Mouse (Mus musculus): ENCODE measurements at regions not wholly inside any gene's neighbourhood (a gene's known extent, or its start where the extent isn't known, plus 50 kb on each side); places are given as distances from the start of the nearest gene placed in this dataset.
"Not testable (repeated sequence)": the region's sequence is repeated elsewhere in the genome, so short reads cannot be mapped to it uniquely, and the experiment has no call there.

GRCm38 (mm10) chr13:39566491-39566890, 605.8 kb upstream of the Slc35b3 start:
- DNase-seq (ENCODE audit: low read depth) = no peak

GRCm38 (mm10) chr13:39537724-39538440, 577.2 kb upstream of the Slc35b3 start:
- no peak for DNase-seq (ENCODE audit: low read depth)

GRCm38 (mm10) chr13:39526469-39526868, 565.8 kb upstream of the Slc35b3 start:
- DNase-seq (ENCODE audit: low read depth) = peak; percentile 8

DNA sequence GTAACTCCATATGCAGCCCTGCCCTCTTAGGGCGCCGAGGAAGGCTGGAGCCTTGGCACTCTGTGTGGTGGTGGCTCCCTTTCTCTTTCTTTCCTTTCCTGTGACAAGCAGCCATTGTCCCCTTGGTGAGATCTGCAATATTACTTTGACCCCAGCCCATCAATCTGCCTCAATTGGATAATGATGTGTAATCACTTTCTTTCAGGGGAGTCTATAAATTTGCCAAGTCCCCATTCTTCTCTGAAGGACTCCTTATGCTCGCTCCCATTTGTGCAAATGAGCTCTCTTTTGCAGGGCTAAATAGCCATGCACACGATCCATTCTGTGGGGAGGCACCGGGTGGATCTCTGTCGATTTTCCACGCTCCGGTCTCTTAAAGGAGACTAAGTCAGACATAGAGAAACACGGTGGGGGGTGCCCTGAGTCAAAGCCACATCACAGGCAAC, 563.2 kb upstream of the Slc35b3 start:
- DNase-seq (ENCODE audit: low read depth) = no peak

DNA sequence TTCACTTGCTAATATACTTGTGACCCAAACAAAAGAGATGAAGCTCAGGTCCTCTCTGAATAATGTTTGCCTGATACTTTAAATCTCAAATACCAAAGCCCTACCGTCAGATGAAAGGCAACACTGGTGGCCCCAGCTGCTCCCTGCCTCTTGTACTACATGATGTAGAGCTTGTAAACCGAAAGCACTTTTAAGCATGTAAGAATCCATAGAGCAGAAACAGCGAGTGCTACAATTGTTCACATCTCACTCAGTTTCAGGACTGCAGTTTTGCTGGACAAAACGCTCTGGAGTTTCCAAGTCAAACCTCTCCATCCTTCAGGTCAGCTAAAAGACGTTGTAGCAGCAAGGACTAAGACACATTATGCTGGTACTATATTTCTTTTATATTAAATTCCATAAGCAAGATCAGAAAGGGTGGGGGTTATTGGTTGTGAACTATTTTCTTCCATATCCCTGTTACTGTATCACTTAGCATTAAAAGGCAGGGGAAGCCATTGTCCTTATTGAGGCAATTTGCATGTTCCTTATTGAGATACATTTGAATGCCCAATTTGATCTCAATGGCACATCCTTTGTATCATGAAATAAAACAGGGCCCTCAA, 562.7 kb upstream of the Slc35b3 start:
- DNase-seq (ENCODE audit: low read depth) = no peak

DNA sequence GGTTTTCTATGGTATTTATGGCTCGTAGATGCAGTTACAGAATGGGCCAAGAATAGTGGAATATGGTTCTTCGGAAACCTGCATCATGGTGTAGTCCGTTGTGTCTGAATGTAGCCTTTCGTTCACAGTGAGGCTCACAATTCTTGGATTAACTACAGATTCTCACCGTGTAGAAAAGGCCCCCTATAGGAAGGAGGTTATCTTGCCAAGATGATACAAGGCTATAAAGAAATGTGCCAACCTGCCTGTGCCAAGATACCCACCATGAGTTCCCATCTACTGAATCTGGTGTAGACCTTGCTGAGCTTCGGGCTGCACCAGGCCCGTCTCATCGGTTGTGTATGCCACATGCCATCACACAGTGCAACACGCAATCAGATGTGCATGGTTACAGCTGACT, 560.2 kb upstream of the Slc35b3 start:
- no peak for DNase-seq (ENCODE audit: low read depth)

- no peak for DNase-seq (ENCODE audit: low read depth)
Observed at GRCm38 (mm10) chr13:39516106-39516505, 555.4 kb upstream of the Slc35b3 start.

- DNase-seq (ENCODE audit: low read depth) = no peak
Observed at GRCm38 (mm10) chr13:39489806-39490205, 529.1 kb upstream of the Slc35b3 start.

GRCm38 (mm10) chr13:39472621-39473020, 511.9 kb upstream of the Slc35b3 start:
- no peak for DNase-seq (ENCODE audit: low read depth)

DNA sequence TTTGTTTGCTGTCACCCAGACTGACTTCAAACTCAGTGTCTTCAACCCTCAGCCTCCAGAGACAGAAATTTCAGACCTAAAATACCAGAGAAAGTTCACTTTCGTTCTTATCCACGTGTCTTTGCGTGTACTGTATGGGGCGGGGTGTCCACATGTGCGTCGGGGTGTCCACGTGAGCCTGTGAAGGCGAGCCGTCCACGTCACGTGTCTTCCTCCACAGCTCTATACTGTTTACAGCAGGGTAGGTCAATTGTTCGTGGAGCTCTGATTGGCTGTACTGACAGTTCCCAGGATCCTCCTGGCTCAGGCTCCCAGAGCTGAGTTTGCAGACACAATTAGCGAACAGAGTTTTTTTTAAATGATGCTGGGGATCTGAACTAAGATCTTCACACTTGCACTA, 481.1 kb upstream of the Slc35b3 start:
- no peak for DNase-seq (ENCODE audit: low read depth)

DNA sequence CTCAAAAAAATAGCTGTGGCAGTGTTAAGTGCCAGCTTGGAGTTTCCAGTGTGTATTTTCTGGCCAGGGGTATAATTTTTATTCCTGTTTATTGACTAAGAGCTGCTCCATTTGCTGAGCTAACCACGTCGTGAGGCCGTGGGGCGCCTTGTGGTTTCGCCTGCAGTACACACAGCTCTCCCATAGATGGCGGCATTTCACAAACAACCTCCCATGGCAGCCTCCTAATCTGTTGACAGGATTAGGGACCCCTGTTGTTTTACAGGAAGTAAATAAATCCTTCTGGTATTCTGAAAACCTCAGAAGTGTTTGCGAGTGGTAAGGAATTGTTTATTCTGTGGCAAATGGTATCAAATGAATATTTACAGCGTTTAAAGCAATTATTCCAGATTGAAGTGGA, 480.2 kb upstream of the Slc35b3 start:
- DNase-seq (ENCODE audit: low read depth) = peak; percentile 75

DNA sequence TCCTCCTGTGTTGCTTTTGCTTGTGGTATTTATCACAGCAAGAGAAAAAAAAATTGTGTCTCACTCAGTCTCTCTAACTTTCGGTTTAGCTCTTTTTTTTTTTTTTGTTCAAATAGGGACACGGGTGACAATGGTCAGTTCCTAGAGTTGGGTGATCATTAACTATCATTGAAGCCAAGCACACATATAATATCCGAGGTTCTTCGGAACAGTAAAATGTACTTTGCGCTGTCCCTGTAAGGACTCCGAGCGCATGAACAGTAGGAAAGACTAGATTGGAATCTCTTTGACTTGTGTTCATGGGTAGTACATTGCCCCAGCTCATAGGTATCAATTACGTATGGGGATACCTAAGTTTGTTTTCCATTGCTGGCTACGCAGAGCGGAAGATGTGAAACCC, 479.7 kb upstream of the Slc35b3 start:
- DNase-seq (ENCODE audit: low read depth) = no peak

DNA sequence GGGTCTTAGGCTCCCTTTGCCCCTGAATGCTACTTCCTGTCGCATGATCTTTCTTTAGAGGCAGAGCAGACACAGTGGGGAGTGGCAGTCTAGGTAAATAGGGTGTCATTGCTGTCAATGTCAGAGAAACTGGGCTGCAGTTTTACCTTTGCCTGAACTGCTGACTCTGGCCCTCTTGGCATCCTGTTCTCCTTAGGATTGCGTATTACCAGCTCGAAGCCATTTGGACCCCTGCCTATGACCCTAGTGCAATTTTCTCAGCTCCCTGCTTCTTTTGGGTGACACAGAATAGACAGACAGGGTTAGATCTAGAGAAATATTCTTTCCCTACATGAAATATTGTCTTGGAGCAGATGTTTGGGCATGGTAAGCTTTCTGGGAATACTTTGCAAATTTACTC, 467.3 kb upstream of the Slc35b3 start:
- DNase-seq (ENCODE audit: low read depth) = no peak

GRCm38 (mm10) chr13:39425944-39426343, 465.3 kb upstream of the Slc35b3 start:
- no peak for DNase-seq (ENCODE audit: low read depth)

- peak; percentile 2 for DNase-seq (ENCODE audit: low read depth)
Observed at GRCm38 (mm10) chr13:39418127-39418526, 457.5 kb upstream of the Slc35b3 start.

GRCm38 (mm10) chr13:39411471-39412251, 451.0 kb upstream of the Slc35b3 start:
- no peak for DNase-seq (ENCODE audit: low read depth)

DNA sequence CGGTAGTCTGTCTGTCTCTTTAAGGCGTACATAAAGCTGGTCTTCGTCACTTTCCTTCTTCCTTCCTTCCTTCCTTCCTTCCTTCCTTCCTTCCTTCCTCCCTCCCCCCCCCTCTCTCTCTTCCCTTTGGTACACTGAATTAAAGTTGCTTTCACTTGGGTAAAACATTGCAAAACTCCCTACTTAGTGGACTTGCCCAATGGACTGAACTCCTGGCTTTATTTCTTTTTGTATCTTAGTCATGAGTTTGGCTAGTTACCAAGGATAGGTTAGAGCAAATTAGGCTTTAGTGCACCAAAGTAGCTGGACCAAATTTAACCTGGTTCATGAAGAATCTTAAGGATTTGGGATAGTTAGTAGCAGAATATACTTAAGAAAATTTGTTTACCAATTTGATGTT, 431.9 kb upstream of the Slc35b3 start:
- DNase-seq (ENCODE audit: low read depth) = peak; percentile 3

DNA sequence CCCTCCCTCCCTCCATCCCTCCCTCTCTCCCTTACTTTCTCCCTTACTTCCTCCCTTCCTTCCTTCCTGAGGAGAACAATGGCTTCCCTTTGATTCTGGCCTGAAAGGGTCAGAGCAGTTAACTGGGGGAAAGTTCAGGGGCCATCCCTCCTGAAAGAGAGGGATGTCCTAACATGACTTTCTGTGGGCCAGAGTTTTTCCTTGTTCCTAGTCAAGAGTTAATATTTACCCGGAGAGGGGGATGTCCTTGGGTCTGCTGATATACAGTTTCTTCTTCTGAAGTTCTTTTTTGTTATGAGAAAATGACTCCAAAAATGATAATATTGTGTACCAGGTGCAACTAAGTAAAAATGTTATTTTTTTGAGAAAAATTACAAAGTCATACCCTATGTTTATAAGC, 431.5 kb upstream of the Slc35b3 start:
- not testable (repeated sequence) for DNase-seq (ENCODE audit: low read depth)

DNA sequence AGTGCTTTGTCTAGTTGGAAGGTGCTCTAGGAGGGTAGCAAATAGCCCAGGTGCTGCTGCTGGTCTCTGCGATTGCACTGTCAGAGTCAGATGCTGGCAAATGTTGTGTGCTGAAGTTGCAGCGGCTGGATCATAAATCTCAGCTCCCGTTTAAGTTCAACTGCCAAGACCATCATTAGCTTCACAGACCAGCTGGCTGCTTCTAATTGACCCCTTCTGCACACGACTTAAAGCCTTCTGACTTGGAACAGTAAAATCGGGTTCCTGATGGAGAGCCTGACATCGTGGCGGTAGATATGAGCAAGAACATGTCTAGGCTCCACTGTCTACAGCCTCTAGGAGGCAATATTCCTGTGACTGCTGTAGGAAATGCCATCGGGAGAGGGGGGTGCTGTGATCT, 416.0 kb upstream of the Slc35b3 start:
- DNase-seq (ENCODE audit: low read depth) = no peak

GRCm38 (mm10) chr13:39376269-39376668, 415.6 kb upstream of the Slc35b3 start:
- DNase-seq (ENCODE audit: low read depth) = no peak

GRCm38 (mm10) chr13:39372565-39372964, 411.9 kb upstream of the Slc35b3 start:
- DNase-seq (ENCODE audit: low read depth) = peak; percentile 11

GRCm38 (mm10) chr13:39363637-39364036, 403.0 kb upstream of the Slc35b3 start:
- DNase-seq (ENCODE audit: low read depth) = peak; percentile 9

- DNase-seq (ENCODE audit: low read depth) = no peak
Observed at GRCm38 (mm10) chr13:39362536-39362935, 401.9 kb upstream of the Slc35b3 start.
